Mouse (Mus musculus) MEL (cell line): ENCODE measurements around the gene Nrip2. TPM values are rescaled to one million over a fixed set of nuclear protein-coding genes. Genes with fewer than 3 reads are reported as not detected.

Experiments used
- DNase-seq: peaks from one replicate; pipeline ENCODE4 v3.0.0; 2011; ENCODE audit warnings: low read depth, low spot score
- H3K27ac ChIP-seq: 2 replicates; pipeline ENCODE4 v1.5.1; 2012; ENCODE audit warnings: low read depth, mild to moderate bottlenecking, control low read depth, low read length, moderate library complexity; ENCODE audit not compliant: control insufficient read depth
- H3K27me3 ChIP-seq, 2 experiments: fragments of 150-350 bp in 1 of 2; sonication (generic) in 1 of 2; 2 replicates each; pipeline ENCODE4 v1.6.1; 2012; ENCODE audit warnings: low read length in 2 of 2, mild to moderate bottlenecking in 2 of 2, improper control_type of control experiment in 1 of 2, moderate library complexity in 1 of 2; ENCODE audit not compliant: insufficient read depth in 2 of 2, control insufficient read depth in 1 of 2
- H3K36me3 ChIP-seq, 2 experiments: 2 replicates each; pipeline ENCODE4 v1.6.1; 2012 to 2014; ENCODE audit warnings: low read length in 2 of 2, improper control_type of control experiment in 1 of 2, inconsistent platforms in 1 of 2, mild to moderate bottlenecking in 1 of 2; ENCODE audit not compliant: insufficient read depth in 2 of 2, control insufficient read depth in 1 of 2
- H3K4me1 ChIP-seq, 2 experiments: fragments of 150-350 bp in 1 of 2; sonication (generic) in 1 of 2; 2 replicates each; pipeline ENCODE4 v1.6.1; 2012; ENCODE audit warnings: low read length in 2 of 2, improper control_type of control experiment in 1 of 2, mild to moderate bottlenecking in 1 of 2; ENCODE audit not compliant: insufficient read depth in 2 of 2, control insufficient read depth in 1 of 2
- H3K4me3 ChIP-seq, 2 experiments: fragments of 150-350 bp in 1 of 2; sonication (generic) in 1 of 2; 2 replicates each; pipeline ENCODE4 v1.5.1; 2012; ENCODE audit warnings: low read depth in 2 of 2, low read length in 2 of 2, mild to moderate bottlenecking in 2 of 2, moderate library complexity in 2 of 2, control low read depth in 1 of 2, improper control_type of control experiment in 1 of 2; ENCODE audit not compliant: control insufficient read depth in 1 of 2, insufficient read depth in 1 of 2
- H3K79me2 ChIP-seq: 2 replicates; pipeline ENCODE4 v1.6.1; 2012; ENCODE audit warnings: mild to moderate bottlenecking, low read length, moderate library complexity; ENCODE audit not compliant: control insufficient read depth, poor library complexity, insufficient read depth
- H3K9ac ChIP-seq: 2 replicates; pipeline ENCODE4 v1.6.1; 2012; ENCODE audit warnings: low read depth, mild to moderate bottlenecking, control low read depth, low read length, moderate library complexity; ENCODE audit not compliant: control insufficient read depth, poor library complexity, severe bottlenecking
- H3K9me3 ChIP-seq: fragments of 150-350 bp; sonication (generic); replicated peaks from 2 replicates; pipeline ENCODE4 v1.6.1; 2012; ENCODE audit warnings: mild to moderate bottlenecking, low read length, improper control_type of control experiment, moderate library complexity; ENCODE audit not compliant: insufficient read depth
- BHLHE40 ChIP-seq: IDR thresholded peaks from 2 replicates; pipeline ENCODE4 v1.6.1; 2012; ENCODE audit warnings: low read depth, mild to moderate bottlenecking, inconsistent platforms, low read length, improper control_type of control experiment, borderline replicate concordance
- E2F4 ChIP-seq: IDR thresholded peaks from 2 replicates; pipeline ENCODE4 v1.6.1; 2011; ENCODE audit warnings: low read depth, low read length, improper control_type of control experiment, borderline replicate concordance
- ELF1 ChIP-seq: IDR thresholded peaks from 2 replicates; pipeline ENCODE4 v1.6.1; 2014; ENCODE audit warnings: low read depth, mild to moderate bottlenecking, inconsistent platforms, low read length, improper control_type of control experiment, moderate library complexity
- ETS1 ChIP-seq: IDR thresholded peaks from 2 replicates; pipeline ENCODE4 v1.6.1; 2012; ENCODE audit warnings: low read depth, mild to moderate bottlenecking, inconsistent platforms, low read length, improper control_type of control experiment, moderate library complexity
- GABPA ChIP-seq: IDR thresholded peaks from 2 replicates; pipeline ENCODE4 v1.6.1; 2012; ENCODE audit warnings: low read depth, mild to moderate bottlenecking, inconsistent platforms, low read length, improper control_type of control experiment, moderate library complexity
- HCFC1 ChIP-seq: IDR thresholded peaks from 2 replicates; pipeline ENCODE4 v1.6.1; 2012; ENCODE audit warnings: low read depth, mild to moderate bottlenecking, inconsistent platforms, low read length, improper control_type of control experiment, moderate library complexity
- MXI1 ChIP-seq: IDR thresholded peaks from 2 replicates; pipeline ENCODE4 v1.6.1; 2011; ENCODE audit warnings: mild to moderate bottlenecking, low read depth, low read length, improper control_type of control experiment
- MYC ChIP-seq: IDR thresholded peaks from 2 replicates; pipeline ENCODE4 v1.6.1; 2011; ENCODE audit warnings: low read depth, mild to moderate bottlenecking, low read length, improper control_type of control experiment, moderate library complexity
- NELFE ChIP-seq: IDR thresholded peaks from 2 replicates; pipeline ENCODE4 v1.6.1; 2011; ENCODE audit warnings: low read depth, low read length, improper control_type of control experiment
- POLR2A ChIP-seq, 2 experiments: IDR thresholded peaks; 2 replicates each; pipeline ENCODE4 v1.6.1; 2011 to 2012; ENCODE audit warnings: low read length in 2 of 2, mild to moderate bottlenecking in 2 of 2, control low read depth in 1 of 2, improper control_type of control experiment in 1 of 2, low read depth in 1 of 2, moderate library complexity in 1 of 2; ENCODE audit not compliant: control insufficient read depth in 1 of 2, insufficient read depth in 1 of 2, poor library complexity in 1 of 2
- TBP ChIP-seq: IDR thresholded peaks from 2 replicates; pipeline ENCODE4 v1.8.0; 2011; ENCODE audit warnings: low read depth, low read length, improper control_type of control experiment
- UBTF ChIP-seq: IDR thresholded peaks from 2 replicates; pipeline ENCODE4 v1.6.1; 2012; ENCODE audit warnings: low read depth, mild to moderate bottlenecking, inconsistent platforms, low read length, improper control_type of control experiment, moderate library complexity, borderline replicate concordance; ENCODE audit not compliant: insufficient read depth
- USF1 ChIP-seq: IDR thresholded peaks from 2 replicates; pipeline ENCODE4 v1.6.1; 2014; ENCODE audit warnings: low read depth, mild to moderate bottlenecking, inconsistent platforms, low read length, improper control_type of control experiment, moderate library complexity
- ZC3H11A ChIP-seq: IDR thresholded peaks from 2 replicates; pipeline ENCODE4 v1.6.1; 2012; ENCODE audit warnings: low read depth, mild to moderate bottlenecking, inconsistent platforms, low read length, improper control_type of control experiment
- ZMIZ1 ChIP-seq: IDR thresholded peaks from 2 replicates; pipeline ENCODE4 v1.6.1; 2012; ENCODE audit warnings: low read depth, mild to moderate bottlenecking, inconsistent platforms, low read length, improper control_type of control experiment, moderate library complexity
- polyA plus RNA-seq, 2 experiments: library from polyadenylated mRNA; stranded (reverse) in 1 of 2; unstranded in 1 of 2; fragments of >175 nt in 1 of 2; fragments of >200 nt in 1 of 2; gene quantifications; 2 replicates each; pipeline versions ENCODE4 v1.2.1 to v1.2.4; 2012; ENCODE audit warnings: low replicate concordance in 2 of 2, low read depth in 1 of 2; ENCODE audit not compliant: insufficient read length in 2 of 2, insufficient read depth in 1 of 2, missing spikeins in 1 of 2
- total RNA-seq: library from RNA; depleted of rRNA; stranded (reverse); fragments of 300-350 nt; gene quantifications from 2 replicates; pipeline ENCODE4 v1.2.3, GENCODE M21; 2012

Nrip2 gene
- total and polyA plus RNA-seq, 3 experiments, result 0.04 to 0.86 TPM; not detected in 1

GRCm38 (mm10) chr6:128364721-128365120, 34.4 kb upstream of the Nrip2 start:
- DNase-seq, result no peak
- TF ChIP-seq BHLHE40 (no peak), TBP (no peak), ZMIZ1 (no peak), NELFE (no peak), E2F4 (no peak), ETS1 (no peak), HCFC1 (no peak), UBTF (no peak), ZC3H11A (no peak), ELF1 (no peak), GABPA (no peak), POLR2A (IDR thresholded peaks at IDR 0.05; ENCODE audit: control insufficient read depth in 1 of 2, insufficient read depth in 1 of 2, low read depth in 1 of 2, low read length in 2 of 2, poor library complexity in 1 of 2) (no peak)
- no peak overlapping the region for H3K9ac ChIP-seq
- H3K27me3 ChIP-seq, result no peaks in the 10 kb centered on the region
- H3K27ac ChIP-seq, result no peak overlapping the region
- H3K9me3 ChIP-seq, result no peaks in the 10 kb centered on the region
- no peak overlapping the region for H3K4me3 ChIP-seq
- H3K4me1 ChIP-seq, result peaks cover 2 to 7% of the 10 kb centered on the region in 2 experiments; a peak in 2 of 4 replicates
- H3K79me2 ChIP-seq, result peaks cover 45% of the 10 kb centered on the region
- peaks cover 8 to 15% of the 10 kb centered on the region in 2 experiments for H3K36me3 ChIP-seq

GRCm38 (mm10) chr6:128366466-128366865, 32.6 kb upstream of the Nrip2 start:
- H3K27me3 ChIP-seq, result no peaks in the 10 kb centered on the region
- no peak overlapping the region for H3K4me3 ChIP-seq
- no peak overlapping the region for H3K9ac ChIP-seq
- no peaks in the 10 kb centered on the region for H3K9me3 ChIP-seq
- H3K36me3 ChIP-seq, result peaks cover 4 to 9% of the 10 kb centered on the region in 2 experiments
- no peak for DNase-seq
- TF ChIP-seq MXI1 (no peak), BHLHE40 (no peak), UBTF (no peak), USF1 (no peak), NELFE (no peak), MYC (no peak), ZMIZ1 (no peak), GABPA (no peak)
- no peak overlapping the region for H3K27ac ChIP-seq
- H3K4me1 ChIP-seq, result peaks cover 0 to 2% of the 10 kb centered on the region in 2 experiments; a peak in 2 of 4 replicates
- H3K79me2 ChIP-seq, result peaks cover 30% of the 10 kb centered on the region
